Mouse (Mus musculus): ENCODE measurements around the gene Gale.

Gene Gale

DNA sequence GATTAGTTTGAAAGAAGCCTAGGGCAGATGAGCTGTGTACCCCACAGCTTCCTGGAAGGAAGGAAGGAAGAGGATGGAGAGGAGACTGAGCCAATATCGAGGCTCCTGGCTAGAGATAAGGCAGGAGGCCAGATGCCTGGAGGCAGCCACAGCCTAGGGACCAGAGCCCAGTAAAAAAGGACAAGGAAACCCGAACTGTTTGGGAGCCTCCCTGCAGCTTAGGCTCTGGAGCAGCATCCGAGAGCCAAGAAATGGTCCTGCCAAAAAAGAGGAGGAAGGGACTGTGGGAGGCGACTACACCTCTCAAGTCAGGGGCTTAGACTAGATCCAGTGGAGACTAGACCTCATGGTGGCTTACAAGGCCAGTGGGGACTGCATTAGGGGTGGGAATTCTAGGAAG, 20.1 kb upstream of the Gale start:
- DNase-seq (ENCODE audit: low read depth, low spot score), result no peak

DNA sequence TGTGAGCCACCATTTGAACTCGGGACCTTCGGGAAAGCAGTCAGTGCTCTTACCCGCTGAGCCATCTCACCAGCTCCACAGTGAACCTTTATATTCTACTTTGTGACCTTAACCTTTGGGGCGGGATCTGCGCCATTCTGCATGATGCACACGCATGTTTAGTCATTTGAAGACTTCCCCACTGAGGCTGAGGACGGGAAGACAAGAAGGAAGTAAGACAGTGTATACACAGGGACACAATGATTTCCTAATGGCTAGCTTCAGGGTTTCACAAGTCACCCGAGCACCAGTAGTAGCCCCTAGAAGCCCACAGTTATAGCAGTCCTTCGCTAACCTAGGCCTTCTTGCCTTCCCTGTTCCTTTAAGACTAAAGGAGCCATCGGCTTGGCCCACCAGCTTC, 17.8 kb upstream of the Gale start:
- no peak for DNase-seq (ENCODE audit: low read depth, low spot score)

DNA sequence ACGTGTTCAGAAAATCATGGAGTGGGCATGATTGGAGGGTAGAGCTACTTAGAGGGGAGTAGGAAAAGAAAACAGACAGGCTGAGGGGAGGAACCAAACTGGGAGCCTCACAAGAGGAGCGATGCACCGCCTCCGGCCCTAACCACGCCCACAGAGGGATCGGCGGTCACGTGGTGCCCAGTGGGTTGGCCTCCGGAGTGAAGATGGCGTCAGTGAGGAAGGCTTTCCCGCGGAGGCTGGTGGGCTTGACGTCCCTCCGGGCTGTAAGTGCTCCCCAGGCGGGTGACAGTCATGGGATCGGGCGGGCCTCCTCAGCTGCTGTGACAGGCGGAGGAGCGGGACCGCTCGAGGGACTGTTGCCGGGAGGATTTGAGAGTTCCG, 17.3 kb upstream of the Gale start, which contains the start of gene Hmgcl:
TSS of gene Hmgcl (plus strand) at position 171 of the 381 bp plus-strand sequence.
- peak; percentile 92 for DNase-seq (ENCODE audit: low read depth, low spot score)

DNA sequence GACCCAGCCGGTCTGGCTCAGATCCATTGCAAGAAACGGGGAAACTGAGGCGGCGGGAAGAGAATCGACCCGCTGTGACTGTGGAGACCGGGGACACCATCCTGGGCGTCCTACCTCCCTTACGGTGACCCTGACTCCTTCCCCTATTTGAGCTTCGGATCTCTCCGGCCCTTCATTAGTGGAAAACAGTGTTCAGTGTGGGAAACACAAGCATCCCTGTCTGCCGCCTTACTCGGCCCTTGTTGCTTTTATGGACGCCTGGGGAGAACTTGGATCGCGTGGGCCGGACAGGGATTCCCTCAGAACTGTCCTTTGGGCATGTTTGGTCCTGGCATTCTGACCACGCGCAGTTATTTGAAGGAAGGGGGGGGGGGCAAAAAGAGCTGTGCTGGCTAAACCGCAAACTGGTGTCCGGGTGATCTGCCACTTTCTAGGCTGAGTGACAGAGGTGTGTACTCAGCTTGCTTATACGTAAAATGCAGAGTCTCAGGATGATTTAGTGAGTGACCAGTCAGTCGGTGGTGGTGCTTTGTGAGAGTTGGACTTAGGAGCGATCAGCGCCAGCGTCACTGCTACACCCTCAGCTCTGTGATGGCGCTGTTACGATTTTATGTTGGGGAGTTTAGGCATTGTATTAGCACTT, 16.7 kb upstream of the Gale start:
- DNase-seq (ENCODE audit: low read depth, low spot score), result no peak

DNA sequence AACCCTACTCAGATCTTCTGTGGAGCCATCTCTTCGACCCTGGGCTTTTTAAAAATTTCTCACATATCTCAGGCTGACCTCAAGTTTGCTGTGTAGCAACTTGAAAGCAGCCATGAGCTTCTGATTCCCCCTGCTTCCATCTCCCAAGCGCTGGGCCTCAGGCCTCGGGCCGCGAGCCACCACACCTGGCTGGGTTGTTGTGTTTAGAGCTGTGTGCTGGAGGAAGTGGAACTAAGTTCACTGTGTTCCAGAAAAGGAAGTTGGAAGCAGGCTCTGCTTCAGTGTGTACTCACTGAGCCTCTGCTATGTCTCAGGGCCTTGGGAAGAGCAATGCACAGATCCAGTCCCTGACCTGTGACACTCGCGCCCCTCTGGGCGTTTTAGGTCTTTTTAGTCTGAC, 15.4 kb upstream of the Gale start:
- DNase-seq (ENCODE audit: low read depth, low spot score), result no peak

DNA sequence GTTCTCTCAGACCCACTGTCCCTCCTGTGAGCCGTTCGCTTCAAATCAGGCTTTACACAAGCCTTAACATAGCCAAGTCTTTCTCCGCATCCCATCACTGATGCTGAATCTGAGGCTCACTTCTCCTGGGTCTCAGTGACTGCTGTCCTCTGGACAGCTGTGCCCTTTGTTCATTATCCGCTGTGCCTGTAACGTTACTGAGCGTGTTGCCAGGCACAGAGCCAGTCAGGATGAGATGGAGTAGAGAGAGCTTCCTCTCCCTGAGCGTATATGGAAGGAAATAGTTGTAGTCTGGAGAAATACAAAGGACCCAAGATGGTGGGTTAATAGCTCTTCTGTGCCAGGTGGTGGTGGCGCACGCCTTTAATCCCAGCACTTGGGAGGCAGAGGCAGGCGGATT, 14.1 kb upstream of the Gale start:
- no peak for DNase-seq (ENCODE audit: low read depth, low spot score)

DNA sequence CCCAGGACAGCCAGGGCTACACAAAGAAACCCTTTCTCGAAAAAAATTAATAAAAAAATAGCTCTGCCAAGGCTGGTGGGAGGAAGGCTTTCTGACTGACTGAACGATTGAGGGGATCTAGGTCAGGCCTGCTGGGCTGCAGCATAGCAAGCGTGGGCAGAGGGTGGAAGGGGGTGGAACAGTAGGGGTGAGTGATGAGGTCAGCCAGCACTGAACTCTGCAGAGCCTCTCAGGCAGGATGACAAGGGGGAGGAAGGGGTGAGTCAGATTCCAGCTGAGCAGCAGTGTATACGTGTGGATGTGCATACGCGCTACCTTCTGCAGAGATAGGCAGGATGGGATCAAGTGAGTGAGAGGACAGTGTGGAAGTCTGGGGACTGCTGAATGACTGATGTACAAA, 13.6 kb upstream of the Gale start:
- DNase-seq (ENCODE audit: low read depth, low spot score), result no peak

DNA sequence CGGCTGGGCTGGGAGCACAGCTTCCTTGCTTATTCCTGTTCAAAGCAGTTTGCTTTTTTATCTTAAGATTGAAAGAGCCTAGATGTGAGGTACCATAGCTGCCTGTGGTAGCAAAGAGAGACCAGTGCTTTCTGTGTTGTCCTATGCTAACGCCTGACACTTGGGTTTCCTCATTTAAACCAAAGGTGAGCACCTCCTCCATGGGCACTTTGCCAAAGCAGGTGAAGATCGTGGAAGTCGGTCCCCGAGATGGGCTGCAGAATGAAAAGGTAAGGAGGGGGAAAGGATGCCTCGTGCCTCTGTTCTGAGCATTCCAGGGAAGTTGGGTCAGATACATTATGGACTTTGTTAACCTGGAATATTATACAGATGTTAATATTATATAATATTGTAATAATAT, 13.2 kb upstream of the Gale start:
- DNase-seq (ENCODE audit: low read depth, low spot score), result no peak

DNA sequence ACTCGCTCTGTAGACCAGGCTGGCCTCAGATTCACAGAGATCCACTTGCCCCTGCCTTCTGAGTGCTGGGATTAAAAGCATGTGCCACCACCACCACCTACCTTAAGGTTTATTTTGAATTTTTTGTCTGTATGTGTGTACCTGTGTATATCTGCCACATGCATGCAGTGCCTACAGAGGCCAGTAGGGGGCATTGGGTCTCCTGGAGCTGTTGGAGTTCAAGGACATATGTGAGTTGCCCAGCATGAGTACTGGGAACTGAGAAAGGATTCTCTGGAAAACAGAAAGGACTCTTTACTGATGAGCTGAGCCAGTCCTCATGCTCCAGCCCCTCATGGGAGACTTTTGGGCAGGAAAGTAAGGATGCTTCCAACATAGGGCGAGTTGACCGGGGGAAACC, 12.0 kb upstream of the Gale start:
- DNase-seq (ENCODE audit: low read depth, low spot score), result peak; percentile 41

DNA sequence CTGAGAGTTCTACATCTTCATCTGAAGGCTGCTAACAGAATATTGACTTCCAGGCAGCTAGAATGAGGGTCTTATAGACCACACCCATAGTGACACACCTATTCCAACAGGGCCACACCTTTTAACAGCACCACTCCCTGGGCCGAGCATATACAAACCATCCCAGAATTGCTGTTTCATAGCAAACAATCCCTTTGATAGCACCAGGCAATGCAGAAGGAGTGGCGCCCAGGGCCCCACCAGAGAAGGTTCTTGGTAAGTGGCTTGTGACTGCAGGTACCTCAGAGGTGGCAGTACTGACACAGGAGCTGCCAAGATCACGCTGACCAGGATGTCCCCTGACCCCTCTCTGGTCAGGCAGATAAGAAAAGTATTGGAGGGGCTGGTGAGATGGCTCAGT, 10.3 kb upstream of the Gale start:
- no peak for DNase-seq (ENCODE audit: low read depth, low spot score)

DNA sequence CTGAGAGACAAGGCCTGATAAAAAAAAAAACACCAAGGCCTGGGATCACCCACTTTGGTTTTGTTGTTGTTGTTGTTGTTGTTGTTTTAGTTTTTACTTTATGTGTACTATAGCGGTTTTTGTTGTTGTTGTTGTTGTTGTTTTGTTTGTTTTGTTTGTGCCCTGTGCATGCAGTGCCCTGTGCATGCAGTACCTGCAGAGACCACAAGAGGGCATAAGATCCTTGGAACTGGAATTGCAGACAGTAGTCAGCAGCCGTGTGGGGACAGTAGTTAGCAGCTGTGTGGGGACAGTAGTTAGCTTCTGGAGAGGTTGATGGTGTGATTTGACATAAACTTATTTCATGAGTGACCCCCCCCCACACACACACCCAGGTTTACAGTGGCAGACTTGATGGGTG, 9.3 kb upstream of the Gale start:
- DNase-seq (ENCODE audit: low read depth, low spot score), result peak; percentile 79

DNA sequence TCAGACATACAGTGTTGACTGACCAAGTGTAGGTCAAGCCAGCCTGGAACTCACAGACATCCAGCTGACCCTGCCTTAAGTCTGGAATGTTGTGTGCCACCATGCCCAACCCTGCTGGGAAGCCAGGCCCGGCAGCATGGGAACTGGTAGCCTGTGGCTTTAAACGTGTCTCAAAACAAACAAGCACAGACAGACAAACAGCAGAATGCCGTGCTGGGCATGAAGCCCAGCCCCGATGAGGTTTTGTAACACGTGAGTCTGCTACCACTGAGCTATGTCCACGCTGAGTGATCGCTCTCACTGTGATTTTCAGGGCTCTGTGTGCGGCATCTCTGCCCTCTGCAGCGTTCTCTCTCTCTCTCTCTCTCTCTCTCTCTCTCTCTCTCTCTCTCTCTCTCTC, 7.6 kb upstream of the Gale start:
- no peak for DNase-seq (ENCODE audit: low read depth, low spot score)

DNA sequence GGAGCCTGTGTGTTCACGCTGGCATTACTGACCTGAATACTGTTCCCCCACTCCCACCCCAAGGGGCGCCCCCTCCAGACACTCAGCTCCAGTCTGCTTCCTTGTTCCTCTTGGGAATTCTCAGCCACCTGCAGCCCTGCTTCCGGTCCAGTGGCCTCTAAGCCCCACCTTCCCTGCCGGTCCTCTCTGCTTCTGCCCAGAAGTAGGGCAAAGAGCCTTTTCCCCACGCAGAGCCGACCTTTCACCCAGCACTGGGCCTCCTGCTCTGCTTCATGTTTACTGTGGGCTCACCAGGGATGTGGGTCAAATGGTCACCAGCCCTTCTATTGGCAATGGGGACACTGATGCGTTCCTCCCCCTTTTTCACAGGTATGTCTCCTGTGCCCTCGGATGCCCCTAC, 5.2 kb upstream of the Gale start:
- DNase-seq (ENCODE audit: low read depth, low spot score), result no peak

DNA sequence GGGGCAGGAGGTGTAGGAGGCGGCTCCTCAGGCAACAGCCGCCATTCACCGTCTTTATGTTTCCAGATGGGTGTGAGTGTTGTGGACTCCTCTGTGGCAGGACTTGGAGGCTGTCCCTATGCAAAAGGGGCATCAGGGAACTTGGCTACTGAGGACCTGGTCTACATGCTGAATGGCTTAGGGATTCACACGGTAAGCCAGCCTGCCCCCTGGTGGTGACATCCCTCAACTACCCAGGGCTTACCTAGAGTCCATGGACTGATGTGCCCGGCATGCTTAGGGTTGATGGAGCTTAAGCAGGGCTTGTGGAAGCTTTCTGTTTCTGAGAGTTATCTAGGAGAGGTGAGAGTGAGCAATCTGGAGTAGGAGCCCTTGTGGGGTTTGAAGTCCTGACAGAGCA, 2.8 kb upstream of the Gale start:
- DNase-seq (ENCODE audit: low read depth, low spot score), result peak; percentile 81

DNA sequence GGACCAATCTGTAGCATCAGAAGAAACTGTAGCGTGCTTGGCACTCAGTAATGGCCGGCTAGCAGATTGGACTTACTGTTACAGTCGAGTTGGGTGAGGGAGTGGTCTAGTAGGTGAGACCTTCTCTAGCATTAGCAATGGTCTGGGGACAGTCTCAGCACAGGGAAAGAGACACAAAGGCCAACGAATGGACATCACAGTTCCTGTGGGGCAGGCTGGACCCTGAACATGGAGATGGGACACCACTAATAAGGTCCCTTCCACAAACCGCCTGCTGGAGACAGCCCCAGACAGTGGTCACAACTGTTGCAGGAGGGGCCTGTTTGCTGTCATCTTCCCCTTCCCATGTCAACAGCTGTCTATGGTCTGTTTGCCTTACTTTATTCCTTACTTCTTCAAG, 1.8 kb upstream of the Gale start:
- no peak for DNase-seq (ENCODE audit: low read depth, low spot score)

DNA sequence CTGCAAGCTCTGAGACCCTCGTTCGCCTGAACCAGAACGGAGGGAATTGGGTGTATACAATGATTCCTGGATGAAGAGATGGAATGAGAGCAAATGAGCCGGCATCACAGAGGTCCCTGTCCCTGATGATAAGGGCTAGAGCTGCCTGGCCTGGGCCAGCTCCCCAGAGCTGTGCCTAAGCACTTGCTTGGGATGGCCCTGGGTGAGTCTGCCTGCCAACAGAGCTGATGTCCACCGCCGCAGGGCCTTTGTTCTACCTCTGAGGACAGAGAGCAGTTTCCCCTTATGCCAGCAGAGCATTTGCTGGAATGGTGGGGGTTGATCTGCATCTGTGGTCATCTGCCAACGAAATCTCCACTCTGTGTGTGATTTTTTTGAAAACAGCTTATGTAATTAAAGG, 1.3 kb upstream of the Gale start:
- DNase-seq (ENCODE audit: low read depth, low spot score), result no peak

DNA sequence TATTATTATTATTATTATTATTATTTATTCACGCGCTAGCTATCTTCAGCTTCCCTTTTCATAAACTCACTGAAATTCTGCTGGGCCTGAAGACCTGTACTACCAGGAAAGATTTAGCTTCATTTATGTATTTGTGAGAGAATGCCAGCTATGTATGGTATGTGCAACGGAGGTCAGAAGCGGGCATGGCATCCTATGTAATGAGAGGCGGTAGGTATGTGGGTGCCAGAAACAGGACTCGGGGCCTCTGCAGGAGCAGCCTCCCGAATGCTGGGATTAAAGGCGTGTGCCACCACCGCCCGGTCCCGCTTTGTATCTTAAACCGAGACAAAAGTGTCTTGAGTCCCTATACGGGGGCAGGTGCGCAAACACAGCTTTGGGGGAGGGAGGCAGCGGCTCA, 581 bp upstream of the Gale start:
- DNase-seq (ENCODE audit: low read depth, low spot score), result no peak

DNA sequence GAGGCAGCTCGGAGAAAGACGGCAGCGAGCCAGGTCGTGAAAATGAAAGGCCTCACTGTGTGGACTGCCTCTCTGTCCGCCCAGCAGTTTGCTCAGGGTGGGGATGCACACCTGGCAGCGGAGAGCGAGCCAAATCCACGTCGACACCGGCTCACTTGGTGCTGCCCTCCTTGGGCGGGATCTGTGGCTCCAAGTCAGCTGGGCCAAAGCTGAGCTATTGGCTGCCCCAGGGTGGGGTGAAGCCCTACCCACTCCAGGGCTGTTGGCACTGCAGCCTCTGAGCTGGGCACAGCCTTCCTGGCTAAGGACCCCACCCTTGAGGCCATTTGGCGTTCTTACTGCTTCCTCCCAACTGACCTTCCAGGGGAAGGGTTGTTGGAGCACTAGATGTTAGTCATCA, 899 bp downstream of the Gale start:
- DNase-seq (ENCODE audit: low read depth, low spot score), result peak; percentile 46

DNA sequence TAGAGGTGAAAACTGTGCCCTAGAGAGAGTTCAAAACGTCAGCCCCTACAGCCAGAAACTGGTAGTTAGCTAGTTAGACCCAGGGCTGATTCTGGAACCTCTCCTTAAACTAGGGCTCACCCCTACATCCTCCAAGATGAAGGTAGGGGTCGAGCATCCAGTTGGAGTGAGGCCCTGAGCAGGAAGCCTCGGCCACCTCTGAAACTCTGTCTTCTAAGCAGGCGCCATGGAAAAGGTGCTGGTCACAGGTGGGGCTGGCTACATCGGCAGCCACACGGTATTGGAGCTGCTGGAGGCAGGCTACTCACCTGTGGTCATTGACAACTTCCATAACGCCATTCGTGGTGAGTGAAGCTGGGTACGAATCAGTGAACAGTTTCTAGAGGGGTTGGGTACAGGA, 1.6 kb downstream of the Gale start:
- DNase-seq (ENCODE audit: low read depth, low spot score), result no peak

DNA sequence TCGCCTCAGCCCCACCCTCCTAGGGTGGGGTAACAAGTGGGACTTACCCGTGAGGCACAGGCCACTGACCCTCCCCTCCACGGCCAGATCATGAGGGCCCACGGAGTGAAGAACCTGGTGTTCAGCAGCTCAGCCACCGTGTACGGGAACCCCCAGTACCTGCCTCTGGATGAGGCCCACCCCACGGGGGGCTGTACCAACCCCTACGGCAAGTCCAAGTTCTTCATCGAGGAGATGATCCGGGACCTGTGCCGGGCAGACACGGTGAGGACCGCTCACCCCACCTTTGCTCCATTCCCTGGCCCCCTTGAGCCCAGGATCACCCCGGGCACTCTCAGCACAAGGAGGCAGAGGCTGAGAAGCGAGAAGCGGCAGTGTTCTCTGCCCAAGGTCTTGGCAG, 2.8 kb downstream of the Gale start:
- no peak for DNase-seq (ENCODE audit: low read depth, low spot score)

DNA sequence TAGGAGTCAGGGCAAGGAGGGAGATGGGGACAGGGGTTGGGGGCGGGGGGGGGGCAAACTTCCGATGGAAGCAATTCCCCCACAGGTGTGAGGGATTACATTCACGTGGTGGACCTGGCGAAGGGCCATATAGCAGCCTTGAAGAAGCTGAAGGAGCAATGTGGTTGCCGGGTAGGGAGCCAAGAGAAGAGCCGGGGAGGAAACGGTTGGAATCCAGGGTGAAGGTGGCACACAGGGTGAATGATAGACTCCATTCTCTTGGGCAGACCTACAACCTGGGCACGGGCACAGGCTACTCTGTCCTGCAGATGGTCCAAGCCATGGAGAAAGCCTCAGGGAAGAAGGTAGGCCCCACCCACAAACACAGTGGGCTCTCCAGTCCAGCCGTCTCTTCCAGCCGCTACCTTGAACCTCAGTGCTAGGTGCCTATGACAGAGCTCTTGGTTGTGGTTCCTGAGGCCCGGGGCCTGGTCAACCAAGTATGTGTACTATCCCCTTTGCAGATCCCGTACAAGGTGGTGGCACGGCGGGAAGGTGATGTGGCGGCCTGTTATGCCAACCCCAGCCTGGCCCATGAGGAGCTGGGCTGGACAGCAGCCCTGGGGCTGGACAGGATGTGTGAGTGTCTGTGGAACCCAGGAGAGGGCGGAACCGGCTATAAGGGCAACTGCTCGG, 3.7 kb downstream of the Gale start:
- DNase-seq (ENCODE audit: low read depth, low spot score), result no peak

DNA sequence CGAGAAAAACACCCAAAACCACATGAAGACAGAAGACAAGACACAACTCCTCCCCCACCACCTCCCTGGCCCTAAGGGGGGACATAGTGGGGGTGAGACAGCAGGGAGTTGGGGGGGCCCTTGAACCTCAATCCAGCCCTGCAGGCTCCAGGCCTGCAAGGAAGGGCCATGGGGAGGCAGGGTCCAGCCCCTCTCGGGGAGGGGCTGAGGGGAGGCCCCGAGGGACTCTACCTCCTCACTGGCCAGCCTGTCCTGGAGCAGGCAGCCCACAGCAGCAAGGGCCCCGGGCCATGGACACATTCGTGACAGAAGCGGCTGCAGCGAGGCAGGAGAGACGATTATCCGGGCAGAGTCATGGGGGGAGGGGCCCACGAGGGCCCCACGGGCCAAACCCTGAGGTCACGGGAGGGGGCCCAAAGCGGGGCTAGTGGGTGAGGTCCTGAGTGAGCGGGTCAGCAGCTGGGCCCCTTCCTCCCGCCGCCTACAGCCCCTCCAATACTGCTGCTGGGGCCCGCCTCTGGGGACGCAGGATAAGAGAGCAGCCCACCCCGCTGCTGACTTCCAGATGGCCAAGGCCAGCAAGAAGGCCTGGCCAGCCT, 4.8 kb downstream of the Gale start:
- DNase-seq (ENCODE audit: low read depth, low spot score), result no peak

DNA sequence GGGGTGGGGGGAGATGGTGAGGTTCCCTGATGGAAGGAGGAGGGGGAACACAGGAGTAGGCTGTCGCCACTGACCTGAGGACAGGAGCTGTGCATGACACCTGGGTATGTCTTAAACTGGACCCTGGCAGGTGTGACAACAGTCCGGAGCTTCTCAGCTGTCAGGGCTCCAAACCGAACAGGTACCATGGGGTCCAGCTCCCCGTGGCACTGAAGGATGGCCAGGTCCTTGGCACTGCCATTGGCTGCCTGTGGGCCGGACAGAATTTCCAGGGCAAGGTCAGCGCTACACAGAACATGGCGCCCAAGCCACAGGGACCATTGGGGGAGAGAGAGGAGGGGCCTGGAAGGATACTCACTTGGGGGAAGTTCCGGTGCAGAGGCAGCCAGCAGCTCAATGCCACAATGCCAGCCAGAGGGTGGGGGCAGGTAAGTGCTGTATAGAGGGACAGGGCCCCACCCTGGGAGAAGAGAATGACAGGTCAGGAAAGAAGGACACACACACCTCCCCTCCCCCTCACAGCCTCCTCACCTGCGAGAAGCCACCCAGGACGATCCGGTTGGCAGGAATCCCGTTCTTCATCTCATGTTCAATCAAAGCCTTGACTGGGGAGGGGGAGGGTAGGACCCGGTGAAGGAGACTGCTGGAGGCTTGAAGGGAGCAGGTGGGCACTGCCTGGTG, 5.7 kb downstream of the Gale start:
- DNase-seq (ENCODE audit: low read depth, low spot score), result no peak

Data from CD4-positive helper T cell, adult 2 months (primary cell).